In the genomic region with DNA sequence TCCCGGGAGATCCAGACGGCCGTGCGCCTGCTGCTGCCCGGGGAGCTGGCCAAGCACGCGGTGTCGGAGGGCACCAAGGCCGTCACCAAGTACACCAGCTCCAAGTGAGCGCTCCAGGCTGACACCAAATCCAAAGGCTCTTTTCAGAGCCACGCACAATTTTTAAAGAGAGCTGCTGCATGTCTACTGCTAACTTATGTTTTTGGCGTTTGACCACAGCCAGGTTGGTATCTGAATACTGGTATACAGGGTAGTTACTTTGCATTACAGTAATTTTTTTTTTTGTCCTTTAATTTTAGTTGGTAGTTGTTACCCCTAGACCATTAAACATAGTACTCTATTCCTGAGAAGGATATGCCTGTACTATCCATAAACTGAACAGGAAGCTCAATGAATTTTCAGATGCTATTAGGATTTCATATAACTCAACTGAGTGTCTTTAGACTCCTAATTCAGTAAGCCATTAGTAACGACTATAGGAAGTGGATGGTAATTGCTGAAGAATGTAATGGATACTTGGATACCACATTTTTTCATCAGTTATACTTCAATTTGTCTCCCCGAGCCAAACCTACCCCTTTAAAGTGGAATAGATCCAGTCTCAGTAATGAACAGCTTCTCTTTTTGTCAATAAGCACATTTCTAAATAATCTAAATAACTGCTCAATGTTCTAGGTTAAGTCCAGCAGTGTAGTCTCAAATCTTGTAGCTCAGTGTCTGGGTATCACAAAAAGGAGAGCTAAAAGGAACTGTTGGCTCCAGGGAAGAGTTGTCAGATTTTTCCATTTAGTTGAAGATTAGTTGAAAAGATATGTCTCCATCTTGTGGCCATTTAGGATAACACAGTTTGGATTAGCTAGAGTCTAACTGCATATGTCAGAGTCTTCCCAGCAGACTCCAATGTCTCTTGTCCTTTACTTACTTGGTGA, we compare ENCODE assay signal across 8 mouse cellular contexts. TPM values are rescaled to one million over a fixed set of nuclear protein-coding genes. Genes with fewer than 3 reads are reported as not detected.
DNase-seq lines count a peak whose midpoint lies in the region; ATAC-seq lines count a peak whose summit lies in the region.

No protein-coding gene starts in this region.

- H3K4me3 ChIP-seq in limb, embryonic 11.5 days (ENCODE audit: low read depth, low read length) = peak overlapping the region; percentile 26

- no peaks in the 10 kb centered on the region for H3K9me3 ChIP-seq in limb, embryonic 11.5 days (ENCODE audit: control insufficient read depth, low read length)

- H3K9ac ChIP-seq in limb, embryonic 11.5 days (ENCODE audit: low read length) = peak overlapping the region; percentile 53; the same call in 1 of the 2 replicates

- peak overlapping the region; percentile 49 for H3K4me2 ChIP-seq in limb, embryonic 11.5 days (ENCODE audit: low read depth, severe bottlenecking)

- ATAC-seq in erythroid progenitor cell, adult 5-6 weeks (replicated peaks; ENCODE audit: low FRiP score, poor library complexity, severe bottlenecking) = peak; percentile 33
- ATAC-seq in limb, embryonic 11.5 days (ENCODE audit: insufficient number of reproducible peaks, low FRiP score, low TSS enrichment, low read depth) = peak; percentile 1; the same call in 1 of the 2 replicates
- ATAC-seq in monocyte, adult 5-6 weeks (replicated peaks; ENCODE audit: insufficient number of reproducible peaks, low FRiP score, low TSS enrichment, poor library complexity, severe bottlenecking) = 0 out of 2 replicates have a peak, but pooled peaks have one; percentile 11

- WGBS in limb, embryonic 11.5 days = 2% methylated on average over 9 of the region's 14 CpGs

- H3K27me3 ChIP-seq in limb, embryonic 11.5 days (ENCODE audit: control insufficient read depth, insufficient read depth, low read length) = no peaks in the 10 kb centered on the region

- H3K4me1 ChIP-seq in limb, embryonic 11.5 days (ENCODE audit: control insufficient read depth, insufficient read depth, low read length) = 0 out of 2 replicates have a peak, but pooled peaks cover 3% of the 10 kb centered on the region

- no peaks in the 10 kb centered on the region for H3K36me3 ChIP-seq in limb, embryonic 11.5 days (ENCODE audit: control insufficient read depth, insufficient read depth, low read length)

- peak overlapping the region; percentile 62; the same call in 1 of the 2 replicates for H3K27ac ChIP-seq in limb, embryonic 11.5 days (replicated peaks; ENCODE audit: low read depth, low read length)

- peak; percentile 73 for DNase-seq in kidney, adult 9 months
- no peak for DNase-seq in kidney, postnatal 10 days
- peak; percentile 76 for DNase-seq in Muller cell, postnatal 12 days (ENCODE audit: inconsistent ontology term)
- peak; percentile 70 for DNase-seq in limb, embryonic 11.5 days (ENCODE audit: low spot score)
- DNase-seq in layer of hippocampus, adult 8-10 months (ENCODE audit: low spot score in 2 of 2) = no peak
- no peak for DNase-seq in right cerebral cortex, adult 2 months (ENCODE audit: low spot score in 2 of 2)

RNA-seq across cellular contexts. Expression of gene Hist1h2bj, which starts 0.8 kb away (rescaled TPM):
- 153 and 245 TPM in 2 replicates for total RNA-seq in erythroid progenitor cell, adult 5-6 weeks (2015; ENCODE audit: low replicate concordance)
- total RNA-seq in erythroid progenitor cell, adult 5-6 weeks (2017; ENCODE audit: low replicate concordance) = 1,461 and 1,550 TPM in 2 replicates
- 18.9 and 19.9 TPM in 2 replicates for polyA plus RNA-seq in limb, embryonic 11.5 days (2014; fragmentation: Nextera tagmentation; extraction: Ambion mirVana)
- total RNA-seq in monocyte, adult 5-6 weeks (2017) = 7.1 to 19.9 TPM in 2 of 3 replicates, not detected in the other
- total RNA-seq in layer of hippocampus, adult 8-10 months (2022) = 10 to 100 TPM; 10.8 to 15.9 (median 12.1) TPM

RNA-seq across cellular contexts. Expression of gene Hist1h2ag, which starts 1.0 kb away (rescaled TPM):
- total RNA-seq in erythroid progenitor cell, adult 5-6 weeks (2015; ENCODE audit: low replicate concordance) = 142 and 172 TPM in 2 replicates
- 3,967 and 4,951 TPM in 2 replicates for total RNA-seq in erythroid progenitor cell, adult 5-6 weeks (2017; ENCODE audit: low replicate concordance)
- 75.3 and 79.2 TPM in 2 replicates for polyA plus RNA-seq in limb, embryonic 11.5 days (2014; fragmentation: Nextera tagmentation; extraction: Ambion mirVana)
- total RNA-seq in monocyte, adult 5-6 weeks (2017) = 17.4 to 59.7 TPM in 2 of 3 replicates, not detected in the other
- total RNA-seq in layer of hippocampus, adult 8-10 months (2022) = 10 to 100 TPM in 2 of 4 experiments, 1 to 10 TPM in 2; 8.2 to 12.2 (median 10.1) TPM

RNA-seq across cellular contexts. Expression of gene Hist1h4i, which starts 2.6 kb away (rescaled TPM):
- 116 and 173 TPM in 2 replicates for total RNA-seq in erythroid progenitor cell, adult 5-6 weeks (2015; ENCODE audit: low replicate concordance)
- 364 and 489 TPM in 2 replicates for total RNA-seq in erythroid progenitor cell, adult 5-6 weeks (2017; ENCODE audit: low replicate concordance)
- 29.4 and 30.2 TPM in 2 replicates for polyA plus RNA-seq in limb, embryonic 11.5 days (2014; fragmentation: Nextera tagmentation; extraction: Ambion mirVana)
- total RNA-seq in monocyte, adult 5-6 weeks (2017) = 13.3 to 29.5 TPM (median 23.6 TPM) in 3 replicates
- 10 to 100 TPM; 55.1 to 70.7 (median 60.0) TPM for total RNA-seq in layer of hippocampus, adult 8-10 months (2022)

RNA-seq across cellular contexts. Expression of gene Hist1h2bk, which starts 8.1 kb away (rescaled TPM):
- total RNA-seq in erythroid progenitor cell, adult 5-6 weeks (2015; ENCODE audit: low replicate concordance) = 206 and 707 TPM in 2 replicates
- total RNA-seq in erythroid progenitor cell, adult 5-6 weeks (2017; ENCODE audit: low replicate concordance) = 2,593 and 2,906 TPM in 2 replicates
- polyA plus RNA-seq in limb, embryonic 11.5 days (2014; fragmentation: Nextera tagmentation; extraction: Ambion mirVana) = 13.8 and 14.0 TPM in 2 replicates
- total RNA-seq in monocyte, adult 5-6 weeks (2017) = 6.8 to 12.3 TPM (median 11.3 TPM) in 3 replicates
- total RNA-seq in layer of hippocampus, adult 8-10 months (2022) = 10 to 100 TPM; 10.4 to 18.1 (median 16.5) TPM

RNA-seq across cellular contexts. Expression of gene Hist1h2ah, which starts 8.4 kb away (rescaled TPM):
- total RNA-seq in erythroid progenitor cell, adult 5-6 weeks (2015; ENCODE audit: low replicate concordance) = 4.6 TPM in 1 of 2 replicates, not detected in the other
- total RNA-seq in erythroid progenitor cell, adult 5-6 weeks (2017; ENCODE audit: low replicate concordance) = 2,615 and 4,600 TPM in 2 replicates
- polyA plus RNA-seq in limb, embryonic 11.5 days (2014; fragmentation: Nextera tagmentation; extraction: Ambion mirVana) = 5.5 and 22.0 TPM in 2 replicates
- total RNA-seq in monocyte, adult 5-6 weeks (2017) = 11.3 to 37.5 TPM in 2 of 3 replicates, not detected in the other
- 10 to 100 TPM in 3 of 4 experiments, 1 to 10 TPM in 1; 6.5 to 26.2 (median 15.2) TPM for total RNA-seq in layer of hippocampus, adult 8-10 months (2022)

Comparison
In these comparisons a context has a peak if more than half of its experiments do, and no peak if none do; other contexts are left out.
1. DNase-seq: peak in kidney, adult 9 months (single experiment), Muller cell, postnatal 12 days (single experiment) and limb, embryonic 11.5 days (single experiment); none in kidney, postnatal 10 days (single experiment), layer of hippocampus, adult 8-10 months (0 of 2) and right cerebral cortex, adult 2 months (0 of 2).
2. Peak in every context shown above with its lines, with median percentiles within 50 percentile points of each other: ATAC-seq.